Mouse (Mus musculus): ENCODE data around the gene Ccnd3. TPM values are rescaled to one million over a fixed set of nuclear protein-coding genes. Genes with fewer than 3 reads are reported as not detected.
A peak's percentile ranks its signal among the peaks of the same experiment; 100 is the strongest.

Gene Ccnd3
- 10 to 100 TPM; 24.5 to 26.7 TPM for total RNA-seq (2021)

DNA sequence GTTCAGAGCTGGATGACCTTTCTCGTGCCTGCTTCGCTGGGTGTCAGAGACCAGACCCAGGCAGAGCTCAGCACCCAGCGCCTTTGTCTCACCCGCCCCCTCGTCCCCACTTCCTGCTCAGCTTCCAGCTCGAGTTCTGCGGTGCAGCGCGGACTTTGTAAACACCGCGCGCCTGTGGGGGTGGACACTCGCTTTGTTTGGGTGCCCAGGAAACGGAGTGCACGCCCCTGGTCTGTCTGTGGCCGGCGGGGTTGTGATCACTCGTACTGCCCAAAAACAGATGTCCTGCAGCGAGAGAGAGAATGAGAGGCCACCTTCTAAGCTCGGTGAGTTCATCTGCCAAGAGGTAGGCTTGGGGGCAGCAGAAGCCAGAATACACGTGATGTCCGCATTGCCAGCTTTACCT lies at the start of gene Ccnd3:
TSS of gene Ccnd3 (plus strand) at position 111 of the 406 bp plus-strand sequence.
- DNase-seq (ENCODE audit: extremely low spot score in 1 of 2, low spot score in 2 of 2), result peak; percentile 42 to 86
- intact Hi-C loops (cut with DNase I), result no loop called here

DNA sequence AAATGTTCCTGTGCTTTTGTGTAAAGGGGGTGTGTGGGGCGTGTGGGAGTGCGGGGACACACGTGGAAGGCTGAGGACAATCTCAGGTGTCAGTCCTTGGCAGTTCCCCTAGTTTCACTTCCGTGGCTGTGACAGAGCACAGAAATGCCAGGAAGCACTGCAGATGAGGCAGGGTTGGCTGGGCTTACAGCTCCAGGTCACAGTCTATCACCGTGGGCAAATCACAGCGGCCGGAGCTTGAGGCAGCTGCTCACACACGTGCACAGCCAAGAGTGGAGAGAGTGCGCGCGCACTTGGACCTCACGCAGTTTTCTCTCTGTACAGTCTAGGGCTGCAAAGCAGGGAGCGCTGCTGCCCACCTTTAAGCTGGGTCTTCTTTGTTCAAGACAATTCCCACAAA lies 46.5 kb upstream of the Ccnd3 start:
- no peak for DNase-seq (ENCODE audit: extremely low spot score in 1 of 2, low spot score in 2 of 2)
- intact Hi-C loops (cut with DNase I), result no loop called here

DNA sequence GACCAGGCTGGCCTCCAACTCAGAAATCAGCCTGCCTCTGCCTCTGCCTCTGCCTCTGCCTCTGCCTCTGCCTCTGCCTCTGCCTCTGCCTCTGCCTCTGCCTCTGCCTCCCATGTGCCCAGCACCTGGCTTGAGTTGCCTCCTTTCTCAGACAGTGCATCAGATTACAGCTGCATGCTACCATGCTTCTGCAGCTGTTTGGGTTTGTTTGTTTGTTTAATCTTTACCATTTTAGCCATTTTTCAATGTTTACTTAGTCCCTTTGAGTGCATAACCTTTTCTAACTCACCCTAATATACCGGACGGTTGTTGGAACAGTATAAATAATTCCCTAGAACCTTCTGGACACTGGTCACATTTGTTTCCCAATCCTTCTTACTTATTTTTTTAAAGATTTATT lies 45.9 kb upstream of the Ccnd3 start:
- no peak for DNase-seq (ENCODE audit: extremely low spot score in 1 of 2, low spot score in 2 of 2)
- intact Hi-C loops (cut with DNase I), result no loop called here

DNA sequence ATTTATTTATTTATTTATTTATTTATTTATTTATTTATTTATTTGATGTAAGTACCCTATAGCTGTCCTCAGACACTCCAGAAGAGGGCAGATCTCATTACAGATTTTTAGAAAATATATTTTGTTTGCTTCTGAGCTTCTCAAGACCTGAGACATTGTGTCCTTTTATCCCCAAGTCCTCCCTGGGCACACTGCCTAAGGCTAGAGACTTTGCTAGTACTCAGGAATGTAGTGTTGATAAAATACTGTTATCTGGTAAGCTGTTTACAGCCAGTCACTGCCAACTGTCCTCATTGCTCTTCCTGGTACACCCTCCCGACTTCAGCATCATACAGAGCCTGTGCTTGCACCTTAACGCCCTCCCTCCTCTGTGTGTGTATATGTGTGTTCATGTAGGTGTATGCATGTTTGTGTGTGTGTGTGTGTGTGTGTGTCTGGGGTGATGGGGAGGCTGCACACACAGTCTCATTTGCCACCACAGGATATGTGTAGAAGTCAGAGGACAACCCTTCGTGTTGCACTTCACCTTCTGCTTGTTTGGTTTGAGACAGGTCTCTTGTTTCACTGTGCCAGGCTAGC lies 45.4 kb upstream of the Ccnd3 start:
- intact Hi-C loops (cut with DNase I), result no loop called here
- no peak for DNase-seq (ENCODE audit: extremely low spot score in 1 of 2, low spot score in 2 of 2)

DNA sequence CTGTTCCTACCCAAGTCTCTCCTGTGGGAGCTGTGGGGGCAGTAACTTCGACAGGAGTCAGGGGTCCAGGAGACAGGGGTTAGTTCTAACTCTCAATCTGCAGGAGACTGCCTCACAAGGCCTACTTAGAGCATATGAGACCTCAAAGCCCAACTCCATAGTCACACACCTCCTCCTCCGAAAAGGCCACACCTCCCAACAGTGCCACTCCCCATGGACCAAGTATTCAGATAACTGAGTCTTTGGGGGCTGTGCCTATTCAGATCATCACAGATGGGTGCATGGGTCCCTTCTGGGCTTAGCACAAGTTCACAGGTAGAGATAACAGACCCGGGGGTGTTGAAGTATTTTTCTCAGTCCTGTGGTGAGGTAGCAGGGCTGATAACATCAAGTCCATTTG lies 43.2 kb upstream of the Ccnd3 start:
- intact Hi-C loops (cut with DNase I), result no loop called here
- no peak for DNase-seq (ENCODE audit: extremely low spot score in 1 of 2, low spot score in 2 of 2)

DNA sequence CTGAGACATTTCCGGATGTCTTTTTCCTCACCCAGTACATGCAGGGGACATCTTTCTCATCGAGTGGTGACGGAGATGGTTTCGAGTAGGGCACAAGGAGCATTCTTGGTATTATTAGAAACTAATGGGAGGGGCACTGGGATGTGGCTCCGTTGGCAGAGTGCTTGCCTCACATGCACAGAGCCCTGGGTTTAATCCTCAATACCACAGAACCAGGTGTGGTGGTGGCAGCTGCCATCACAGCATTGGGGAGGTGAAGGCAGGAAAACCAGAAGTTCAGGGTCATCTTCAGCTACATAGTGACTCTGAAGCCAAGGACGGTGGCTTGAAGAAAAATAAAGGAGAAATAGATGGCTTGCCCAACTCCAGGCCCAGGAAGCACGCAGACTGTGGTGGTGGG lies 42.6 kb upstream of the Ccnd3 start:
- intact Hi-C loops (cut with DNase I), result no loop called here
- no peak for DNase-seq (ENCODE audit: extremely low spot score in 1 of 2, low spot score in 2 of 2)

DNA sequence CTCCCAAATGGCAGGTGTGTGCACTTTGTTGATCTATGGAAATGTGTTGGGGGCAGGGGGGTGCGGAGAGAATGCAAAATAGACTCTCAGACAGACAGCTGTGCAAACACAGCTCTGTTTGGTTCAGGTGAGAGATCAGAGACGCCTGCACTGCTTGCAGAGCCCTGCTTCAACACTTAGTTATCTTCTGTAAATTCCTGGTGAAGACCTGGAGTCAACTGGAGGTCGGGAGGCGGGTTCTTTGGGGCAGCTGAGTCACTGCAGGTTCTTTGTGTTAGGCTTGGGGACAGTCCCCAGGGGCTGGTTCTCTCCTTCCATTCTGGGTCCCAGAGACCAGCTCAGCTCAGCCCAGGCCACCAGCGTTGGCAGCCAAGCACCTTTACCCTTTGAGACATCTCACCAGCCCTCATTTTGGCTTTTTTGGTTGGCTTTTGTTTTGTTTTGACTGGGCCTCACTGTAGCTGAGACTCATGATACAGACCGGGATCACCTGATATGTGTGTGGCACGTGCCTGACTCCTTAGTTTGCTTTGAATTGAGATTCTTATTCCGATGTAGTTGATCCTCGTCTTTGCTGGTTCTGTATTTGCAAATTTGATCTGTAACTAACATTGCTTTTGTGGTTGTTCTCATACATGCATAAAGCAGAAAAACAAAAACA lies 42.0 kb upstream of the Ccnd3 start:
- intact Hi-C loops (cut with DNase I), result no loop called here
- DNase-seq (ENCODE audit: extremely low spot score in 1 of 2, low spot score in 2 of 2), result no peak

DNA sequence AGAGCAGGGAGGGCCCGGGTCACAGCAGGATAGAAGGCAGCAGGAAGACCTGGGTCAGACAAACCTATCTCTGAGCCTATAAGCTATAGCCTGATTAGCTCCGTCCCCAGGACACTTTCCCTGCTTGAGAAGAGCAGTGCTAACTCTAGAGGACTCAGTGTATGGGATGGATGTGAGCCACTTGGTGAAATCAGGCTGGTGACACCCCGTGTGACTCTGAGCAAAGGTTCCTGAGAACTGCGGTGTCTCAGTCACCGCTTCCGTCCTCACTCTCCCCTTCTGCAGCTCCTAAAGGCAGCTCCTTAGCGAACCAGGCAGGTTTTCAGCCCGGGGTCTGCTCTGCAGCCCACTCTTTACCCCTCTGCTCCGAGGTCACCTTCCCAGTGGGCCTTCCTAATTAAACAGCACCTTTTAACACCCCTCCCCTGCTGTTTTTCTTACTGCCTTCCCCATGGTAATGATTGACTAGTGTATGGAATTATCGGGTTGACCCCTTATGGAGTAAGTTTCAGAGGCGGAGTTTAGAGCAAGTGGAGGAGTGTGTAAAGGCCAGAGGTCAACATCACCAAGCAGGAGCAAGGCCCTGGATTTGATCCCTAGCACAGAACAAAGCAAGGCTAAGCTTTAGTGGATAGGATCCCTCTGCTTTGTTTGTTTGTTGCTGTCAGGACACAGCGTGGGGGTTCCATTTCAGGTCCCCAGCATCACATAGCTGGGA lies 40.4 kb upstream of the Ccnd3 start:
- intact Hi-C loops (cut with DNase I), result no loop called here
- no peak for DNase-seq (ENCODE audit: extremely low spot score in 1 of 2, low spot score in 2 of 2)

DNA sequence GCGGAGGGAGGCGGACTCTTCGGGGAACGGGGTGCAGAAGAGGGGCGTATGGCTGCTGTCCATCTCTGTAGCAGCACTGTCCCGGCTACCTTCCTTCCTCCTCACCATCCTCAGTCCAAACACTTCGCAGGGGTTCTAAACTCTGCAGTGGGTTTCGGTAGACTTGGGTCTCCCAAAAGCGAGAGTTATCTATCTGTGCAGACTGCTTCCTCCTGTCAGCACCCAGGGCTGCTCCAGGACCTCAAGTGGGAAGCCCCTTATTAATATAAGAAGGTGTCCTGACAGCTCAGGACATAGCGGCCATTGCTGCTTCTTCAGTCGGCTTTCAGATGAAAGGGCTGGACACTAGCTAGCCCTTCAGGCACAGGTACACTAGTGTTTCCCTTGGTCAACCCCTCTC lies 39.8 kb upstream of the Ccnd3 start:
- DNase-seq (ENCODE audit: extremely low spot score in 1 of 2, low spot score in 2 of 2), result no peak
- intact Hi-C loops (cut with DNase I), result no loop called here

DNA sequence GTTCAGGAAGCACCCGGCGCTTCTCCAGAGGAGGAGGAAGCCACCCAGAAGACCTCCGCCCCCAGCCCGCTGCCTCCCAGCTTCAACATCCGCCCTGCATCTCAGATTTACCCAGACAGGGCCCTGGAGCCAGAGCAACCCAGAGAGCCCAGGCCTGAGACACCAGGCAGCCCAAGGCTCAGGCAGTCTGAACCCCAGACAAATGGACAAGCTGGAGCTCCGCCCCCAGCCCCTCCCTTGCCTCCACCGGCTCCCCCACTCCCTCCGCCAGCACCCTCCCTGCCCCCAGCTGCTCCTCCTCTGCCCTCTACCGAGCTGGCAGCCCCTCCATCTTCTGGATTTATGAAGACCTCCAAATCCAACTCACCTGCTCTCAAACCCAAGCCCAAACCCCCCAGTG lies 38.6 kb upstream of the Ccnd3 start:
- DNase-seq (ENCODE audit: extremely low spot score in 1 of 2, low spot score in 2 of 2), result no peak
- intact Hi-C loops (cut with DNase I), result no loop called here

DNA sequence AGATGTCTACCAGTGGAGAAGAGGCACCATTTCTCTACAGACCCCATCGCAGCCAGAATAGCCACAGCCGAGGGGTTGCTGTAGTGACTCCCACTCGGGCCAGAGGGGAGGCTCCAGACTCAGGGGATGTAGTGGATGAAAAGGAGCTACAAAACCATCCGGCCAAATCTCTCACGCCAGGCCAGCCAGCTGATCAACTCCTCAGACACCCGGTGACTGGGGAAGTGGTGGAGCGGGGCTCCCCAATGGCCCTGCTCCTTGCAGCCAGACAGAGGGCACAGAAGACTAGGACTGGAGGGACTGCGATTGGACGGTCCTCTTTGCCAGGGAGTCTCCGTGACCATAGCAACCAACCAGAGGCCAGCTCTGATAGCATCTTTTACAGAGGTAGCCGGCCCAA lies 37.2 kb upstream of the Ccnd3 start:
- DNase-seq (ENCODE audit: extremely low spot score in 1 of 2, low spot score in 2 of 2), result no peak
- intact Hi-C loops (cut with DNase I), result no loop called here

DNA sequence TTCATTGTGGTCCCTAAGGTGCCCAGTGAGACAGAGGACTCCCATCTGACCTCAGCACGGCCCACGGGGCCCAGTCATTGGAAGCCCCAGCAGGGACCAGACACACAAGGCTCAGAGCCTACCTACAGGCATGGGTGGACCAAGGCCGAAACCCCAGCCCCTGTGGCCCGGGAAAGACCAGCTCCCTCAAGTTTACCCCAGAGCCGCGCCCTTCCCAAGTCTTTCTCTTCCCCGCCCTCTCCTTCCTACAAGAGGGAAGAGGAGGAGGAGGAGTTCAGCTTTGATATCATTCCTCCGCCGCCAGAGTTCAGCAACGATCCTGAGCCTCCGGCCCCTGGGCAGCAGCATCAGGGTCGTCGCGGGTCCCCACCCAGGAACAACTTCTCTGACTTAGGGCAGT lies 36.8 kb upstream of the Ccnd3 start:
- intact Hi-C loops (cut with DNase I), result no loop called here

DNA sequence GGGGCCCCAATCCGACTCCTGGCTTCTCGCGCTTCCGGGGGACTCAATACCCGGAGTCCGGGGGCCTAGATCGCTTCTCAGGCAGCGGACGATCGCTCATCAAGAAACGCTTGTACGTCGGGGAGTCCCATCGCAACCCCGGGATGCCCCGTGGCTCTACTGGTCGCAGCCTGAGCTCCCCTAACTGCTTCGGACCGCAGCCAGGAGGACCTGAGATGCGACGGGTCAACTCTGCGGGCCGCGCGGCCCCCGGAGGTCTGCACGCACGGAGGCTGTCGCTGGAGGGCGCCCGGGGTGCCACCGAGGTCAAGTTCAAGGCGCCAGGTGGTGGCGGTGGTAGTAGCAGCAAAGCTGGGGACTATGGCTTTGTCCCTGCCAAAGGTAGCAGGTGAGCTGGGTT lies 36.4 kb upstream of the Ccnd3 start:
- no peak for DNase-seq (ENCODE audit: extremely low spot score in 1 of 2, low spot score in 2 of 2)
- intact Hi-C loops (cut with DNase I), result no loop called here

More for the DNA sequence above, 36.8 kb upstream of the Ccnd3 start:
- no peak for DNase-seq (ENCODE audit: extremely low spot score in 1 of 2, low spot score in 2 of 2)

DNA sequence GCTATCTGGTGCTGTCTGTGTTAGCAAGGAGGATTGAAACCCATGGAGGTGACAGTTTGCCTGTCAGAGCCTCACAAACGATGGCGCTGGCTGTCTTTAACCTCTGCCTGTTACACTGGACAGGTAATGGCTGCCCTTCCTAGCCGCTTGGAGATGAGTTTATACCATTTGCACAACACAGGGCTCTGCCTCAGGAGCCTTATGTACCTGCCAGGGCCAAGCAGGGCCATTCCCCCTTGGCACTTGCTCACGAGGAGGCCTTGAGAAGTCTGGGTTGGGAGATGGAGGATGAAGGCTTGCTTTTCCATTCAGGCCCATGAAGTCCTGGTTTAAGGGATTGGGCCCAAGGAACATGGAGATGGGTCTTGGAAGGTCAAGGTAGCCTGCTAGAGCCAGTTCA lies 35.2 kb upstream of the Ccnd3 start:
- intact Hi-C loops (cut with DNase I), result no loop called here
- no peak for DNase-seq (ENCODE audit: extremely low spot score in 1 of 2, low spot score in 2 of 2)

DNA sequence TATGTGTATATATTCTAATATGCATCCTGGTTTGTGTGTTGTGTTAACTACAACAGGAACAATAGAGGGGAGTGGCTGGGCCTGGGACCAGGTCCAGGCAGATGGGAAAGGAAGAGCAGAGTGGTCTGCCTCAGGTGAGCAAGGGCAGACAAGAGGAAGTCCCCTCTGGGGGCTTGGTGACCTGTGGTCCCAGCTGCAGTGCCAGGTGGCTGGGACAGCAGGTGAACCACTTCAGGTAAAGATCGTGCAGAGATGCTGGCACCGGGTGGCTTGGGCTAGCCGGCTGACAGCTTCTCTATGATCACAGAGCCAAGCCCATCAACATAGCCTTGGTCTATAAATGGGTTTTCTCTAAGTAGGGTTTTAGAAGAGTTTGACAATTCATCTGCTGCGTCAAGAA lies 34.7 kb upstream of the Ccnd3 start:
- DNase-seq (ENCODE audit: extremely low spot score in 1 of 2, low spot score in 2 of 2), result no peak
- intact Hi-C loops (cut with DNase I), result no loop called here

DNA sequence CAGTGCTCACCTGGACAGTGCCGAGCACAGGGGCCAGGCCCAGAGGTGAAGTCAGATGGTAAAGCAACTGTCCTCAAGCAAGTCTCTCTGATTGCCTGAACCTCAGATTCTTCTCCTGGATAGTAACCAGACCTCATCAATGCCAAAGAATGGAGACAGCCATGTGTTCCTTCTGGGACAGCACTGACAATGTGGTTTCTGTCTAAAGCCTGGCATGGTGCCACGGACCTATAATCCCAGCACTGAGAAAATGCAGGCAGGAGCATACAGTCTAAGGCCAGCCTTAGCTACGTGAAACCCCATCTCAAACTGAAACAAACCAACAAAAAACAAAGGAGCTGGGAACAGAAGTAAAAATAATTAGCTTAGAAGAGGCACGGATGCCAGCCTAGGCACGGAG lies 34.2 kb upstream of the Ccnd3 start:
- DNase-seq (ENCODE audit: extremely low spot score in 1 of 2, low spot score in 2 of 2), result no peak
- intact Hi-C loops (cut with DNase I), result no loop called here

DNA sequence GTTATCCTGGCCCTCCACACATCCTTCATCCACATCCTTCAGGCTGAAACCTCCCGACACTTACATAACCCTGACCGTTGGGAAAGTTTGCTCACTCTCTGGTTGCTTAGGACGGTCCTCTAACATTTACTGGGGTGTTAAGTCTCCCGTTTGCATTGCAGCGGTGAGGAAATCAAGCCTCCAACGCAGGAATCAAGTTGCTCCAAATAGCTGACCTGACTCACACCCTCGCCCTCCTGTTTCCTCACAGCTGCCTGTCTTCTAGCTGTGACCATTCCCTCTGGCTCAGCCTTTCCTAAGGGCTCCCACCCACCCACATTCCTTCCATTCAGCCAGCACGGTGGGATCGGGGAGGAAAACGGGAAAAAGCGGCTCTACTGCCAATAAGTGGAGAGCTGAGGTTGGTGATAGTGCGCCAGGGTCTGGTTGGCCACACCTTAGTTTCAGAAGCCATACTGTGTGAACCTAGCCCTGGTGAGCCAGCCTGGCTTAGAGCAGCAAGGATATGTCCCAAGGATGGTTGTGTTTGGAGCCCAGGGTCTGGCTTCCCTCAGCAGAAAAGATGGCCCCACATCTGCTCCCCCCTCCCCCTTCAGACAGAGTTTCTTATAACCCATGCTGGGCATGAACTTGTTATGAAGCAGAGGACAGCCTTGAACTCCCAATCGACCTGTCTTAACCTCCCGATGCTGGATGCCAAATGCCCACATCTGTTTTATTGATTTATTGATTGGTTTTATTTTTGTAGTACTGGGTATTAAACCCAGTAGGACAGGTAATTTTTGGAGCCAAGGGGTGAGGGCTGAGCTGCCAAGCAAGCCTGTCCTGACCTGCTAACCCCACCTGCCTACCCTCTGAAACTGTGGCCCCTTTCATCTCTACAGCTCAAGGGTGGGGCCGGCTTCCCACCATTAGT lies 32.2 kb upstream of the Ccnd3 start:
- intact Hi-C loops (cut with DNase I), result no loop called here
- no peak for DNase-seq (ENCODE audit: extremely low spot score in 1 of 2, low spot score in 2 of 2)

DNA sequence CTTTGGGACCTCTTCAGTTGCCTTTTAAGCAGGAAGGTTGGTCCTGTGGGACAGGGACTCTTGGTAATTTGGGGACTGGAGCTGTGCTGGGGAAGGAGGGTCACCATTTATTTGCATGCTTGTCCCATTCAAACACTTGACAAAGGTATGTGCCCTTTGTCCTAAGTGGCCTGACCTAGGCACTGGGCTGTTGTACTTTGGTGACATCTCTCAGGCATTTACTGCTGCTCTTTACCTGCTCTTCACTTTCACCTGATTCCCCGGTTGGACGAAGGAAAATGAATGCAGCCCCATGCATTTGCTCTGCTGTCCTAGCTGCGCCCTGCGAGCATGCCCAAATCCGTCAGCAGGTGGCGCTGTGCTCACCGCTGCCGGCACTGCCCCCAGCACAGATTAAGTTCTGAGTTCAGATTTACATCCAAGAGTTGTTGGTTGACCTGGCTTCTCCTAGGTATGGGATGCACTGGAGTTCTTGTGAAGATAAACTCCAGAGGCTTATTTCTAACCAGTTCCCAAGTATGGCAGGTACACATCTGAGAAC lies 31.3 kb upstream of the Ccnd3 start:
- intact Hi-C loops (cut with DNase I), result no loop called here
- DNase-seq (ENCODE audit: extremely low spot score in 1 of 2, low spot score in 2 of 2), result no peak

DNA sequence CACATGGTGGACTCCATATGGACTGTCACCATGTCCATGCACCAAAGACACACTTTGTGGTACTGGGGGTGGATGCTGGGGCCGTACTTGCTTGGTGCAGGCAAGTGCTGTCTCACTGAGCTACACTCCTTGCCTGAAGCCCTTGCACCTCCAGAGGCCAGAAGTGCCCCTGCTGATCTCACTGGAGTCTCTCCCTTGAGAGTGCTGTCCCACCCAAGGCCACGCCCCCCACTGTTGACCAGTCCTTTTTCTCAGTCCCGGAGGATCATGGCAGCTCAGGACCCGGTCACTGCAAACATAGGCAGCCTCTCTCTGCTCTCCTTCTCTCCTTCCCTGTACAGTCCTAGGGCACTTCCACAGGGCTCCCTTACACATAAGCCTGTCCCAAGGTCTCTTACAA lies 30.6 kb upstream of the Ccnd3 start:
- no peak for DNase-seq (ENCODE audit: extremely low spot score in 1 of 2, low spot score in 2 of 2)
- intact Hi-C loops (cut with DNase I), result no loop called here

Data from left cerebral cortex, postnatal 10 days (tissue).